Mouse (Mus musculus): ENCODE results near the gene Lingo3.

DNA sequence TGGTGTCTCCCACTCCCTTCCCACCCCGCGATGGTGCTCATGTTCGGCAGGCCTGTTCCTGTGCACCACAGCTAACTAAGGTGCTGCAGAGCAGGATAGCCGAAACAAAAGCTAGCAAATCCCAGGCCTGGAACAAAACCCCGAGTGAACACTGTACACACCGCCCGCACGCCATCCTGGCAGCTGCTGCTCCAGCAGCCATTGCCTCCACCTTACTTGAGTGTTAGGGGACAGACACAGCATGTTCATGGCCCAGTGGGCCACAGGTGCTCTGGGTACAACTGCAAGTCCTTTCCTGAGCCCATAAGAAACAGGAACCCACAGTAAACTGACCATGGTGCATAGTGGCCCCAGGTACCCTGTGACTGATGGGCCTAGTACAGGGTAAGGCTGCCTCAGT, 49.1 kb downstream of the Lingo3 start:
- TF ChIP-seq CTCF (IDR thresholded peaks at IDR 0.05; ENCODE audit: extremely low read depth, insufficient read depth, low read length) (no peak), POLR2A (IDR thresholded peaks at IDR 0.05; ENCODE audit: extremely low read depth, insufficient read depth, low read length) (no peak)

All from cortical plate, adult 2 months (tissue).